Comparison of ENCODE assay signal across 22 mouse cellular contexts in genomic region chr1:151667351-151668074, GRCm38 (mm10).
DNase-seq lines count a peak whose midpoint lies in the region; ATAC-seq and TF ChIP-seq lines count a peak whose summit lies in the region.
"Had no signal": no experiment of that assay in that cellular context is flagged by ENCODE, and none has a peak within 500 bp of the region (broad histone marks: within the 10 kb centered on the region; RNA-seq: fewer than 3 reads in every experiment).

No protein-coding gene starts in this region.

- 25% methylated on average over 10 of the region's 10 CpGs for WGBS in liver, embryonic 13.5 days (ENCODE audit: insufficient replicate concordance)
- 88% methylated on average over 10 of the region's 10 CpGs for WGBS in cerebellum, adult 2 months

- H3K9ac ChIP-seq in liver, embryonic 13.5 days: no peak overlapping the region
- H3K9ac ChIP-seq: forebrain, embryonic 13.5 days; hindbrain, embryonic 12.5 days; limb, embryonic 15.5 days; midbrain, embryonic 13.5 days had no signal

- peak overlapping the region; percentile 26; the same call in 1 of the 2 replicates for H3K4me2 ChIP-seq in liver, embryonic 13.5 days
- H3K4me2 ChIP-seq: forebrain, embryonic 13.5 days; heart, embryonic 11.5 days; hindbrain, embryonic 12.5 days; limb, embryonic 15.5 days; midbrain, embryonic 13.5 days had no signal

- no peak for TF ChIP-seq POLR2A in cerebellum, adult 2 months (IDR thresholded peaks at IDR 0.05; ENCODE audit: borderline replicate concordance, insufficient read depth, low read length)

- H3K36me3 ChIP-seq in liver, embryonic 13.5 days: no peaks in the 10 kb centered on the region
- H3K36me3 ChIP-seq: hindbrain, embryonic 12.5 days; limb, embryonic 15.5 days; midbrain, embryonic 13.5 days had no signal

- peak overlapping the region; percentile 16; the same call in 1 of the 2 replicates for H3K27ac ChIP-seq in liver, embryonic 13.5 days
- no peak overlapping the region for H3K27ac ChIP-seq in cerebellum, adult 2 months (ENCODE audit: insufficient read depth, low read length)
- H3K27ac ChIP-seq: forebrain, embryonic 13.5 days; hindbrain, embryonic 12.5 days; limb, embryonic 15.5 days; macrophage; midbrain, embryonic 13.5 days had no signal

- peak; percentile 88 for ATAC-seq in common myeloid progenitor, adult 5-6 weeks (replicated peaks; ENCODE audit: low read depth, poor library complexity, severe bottlenecking)
- peak; percentile 98 for ATAC-seq in liver, embryonic 13.5 days (ENCODE audit: low read depth)
- peak; percentile 89 for ATAC-seq in megakaryocyte-erythroid progenitor cell, adult 5-6 weeks (replicated peaks; ENCODE audit: low FRiP score, low TSS enrichment, poor library complexity, severe bottlenecking)
- ATAC-seq: forebrain, embryonic 13.5 days; intestine, postnatal 0 days; midbrain, embryonic 13.5 days had no signal

- H3K9me3 ChIP-seq in liver, embryonic 13.5 days (replicated peaks): no peaks in the 10 kb centered on the region
- H3K9me3 ChIP-seq: forebrain, embryonic 13.5 days; hindbrain, embryonic 12.5 days; limb, embryonic 15.5 days; midbrain, embryonic 13.5 days had no signal

- peak; percentile 77 for DNase-seq in MEL-GATA-1-ER (ENCODE audit: extremely low read depth, low read depth)
- peak; percentile 53 for DNase-seq in liver, embryonic 13.5 days
- no peak for DNase-seq in kidney, postnatal 10 days
- no peak for DNase-seq in cerebellum, adult 2 months
- no peak for DNase-seq in lung, postnatal 4 days
- DNase-seq: adrenal gland, postnatal 25 days; cerebellum, adult 11 months; cerebellum, postnatal 14 days; embryo, embryonic 11 days; kidney, postnatal 4 days; layer of hippocampus, adult 9-11 months; right cerebral cortex, postnatal 14 days; thymus, postnatal 25 days had no signal

- no peak for TF ChIP-seq CTCF in cerebellum, adult 2 months (IDR thresholded peaks at IDR 0.05; ENCODE audit: borderline replicate concordance, insufficient read depth, low read depth, low read length)

- H3K4me1 ChIP-seq in liver, embryonic 13.5 days (replicated peaks): peaks cover 22% of the 10 kb centered on the region
- H3K4me1 ChIP-seq in cerebellum, adult 2 months (ENCODE audit: control insufficient read depth, insufficient read depth, low read length): no peaks in the 10 kb centered on the region
- H3K4me1 ChIP-seq: forebrain, embryonic 13.5 days; hindbrain, embryonic 12.5 days; limb, embryonic 15.5 days; midbrain, embryonic 13.5 days had no signal

- no peaks in the 10 kb centered on the region for H3K27me3 ChIP-seq in liver, embryonic 13.5 days
- no peaks in the 10 kb centered on the region for H3K27me3 ChIP-seq in cerebellum, adult 2 months (ENCODE audit: control insufficient read depth, insufficient read depth, low read length)
- H3K27me3 ChIP-seq: forebrain, embryonic 13.5 days; hindbrain, embryonic 12.5 days; limb, embryonic 15.5 days; midbrain, embryonic 13.5 days had no signal

- H3K4me3 ChIP-seq in liver, embryonic 13.5 days (replicated peaks): no peak overlapping the region
- H3K4me3 ChIP-seq in cerebellum, adult 2 months (replicated peaks; ENCODE audit: insufficient read depth, low read depth, low read length): no peak overlapping the region
- H3K4me3 ChIP-seq: forebrain, embryonic 13.5 days; hindbrain, embryonic 12.5 days; limb, embryonic 15.5 days; midbrain, embryonic 13.5 days had no signal

Comparison
In these comparisons a context has a peak if more than half of its experiments do, and no peak if none do; other contexts are left out.
1. DNase-seq: peak in MEL-GATA-1-ER (single experiment) and liver, embryonic 13.5 days (single experiment); none in kidney, postnatal 10 days (single experiment), cerebellum, adult 2 months (0 of 2) and lung, postnatal 4 days (0 of 2).
2. Peak in every context shown above with its lines, with median percentiles within 50 percentile points of each other: ATAC-seq.